In genomic region chr2:153120126-153120525, GRCm38 (mm10) we compare ENCODE assay signal across 33 mouse cellular contexts. TPM values are rescaled to one million over a fixed set of nuclear protein-coding genes. Genes with fewer than 3 reads are reported as not detected.
DNase-seq lines count a peak whose midpoint lies in the region; ATAC-seq and TF ChIP-seq lines count a peak whose summit lies in the region.
"Had no signal": no experiment of that assay in that cellular context is flagged by ENCODE, and none has a peak within 500 bp of the region (broad histone marks: within the 10 kb centered on the region; RNA-seq: fewer than 3 reads in every experiment).

No protein-coding gene starts in this region.

- ATAC-seq in heart, embryonic 12.5 days (ENCODE audit: insufficient number of reproducible peaks, low FRiP score) = no peak
- peak; percentile 79 for ATAC-seq in megakaryocyte, adult 5-6 weeks (ENCODE audit: poor library complexity, severe bottlenecking)
- ATAC-seq: CD4-positive, CD25-positive, alpha-beta regulatory T cell, adult 4 months; forebrain, embryonic 16.5 days; intestine, embryonic 16.5 days; midbrain, embryonic 13.5 days had no signal

- no peaks in the 10 kb centered on the region for H3K36me3 ChIP-seq in heart, embryonic 12.5 days
- peaks cover 9% of the 10 kb centered on the region for H3K36me3 ChIP-seq in spleen, adult 2 months (ENCODE audit: control insufficient read depth, insufficient read depth, low read length)
- H3K36me3 ChIP-seq in splenic B cell, adult 2 months (ENCODE audit: control insufficient read depth, insufficient read depth, low read length, poor library complexity, severe bottlenecking) = no peaks in the 10 kb centered on the region
- H3K36me3 ChIP-seq: embryonic facial prominence, embryonic 13.5 days; forebrain, embryonic 10.5 days; hindbrain, embryonic 13.5 days; limb, embryonic 10.5 days; limb, embryonic 15.5 days; midbrain, embryonic 13.5 days had no signal

- no peaks in the 10 kb centered on the region for H3K9me3 ChIP-seq in heart, embryonic 12.5 days (replicated peaks)
- H3K9me3 ChIP-seq: embryonic facial prominence, embryonic 13.5 days; forebrain, embryonic 10.5 days; hindbrain, embryonic 13.5 days; limb, embryonic 10.5 days; limb, embryonic 15.5 days; midbrain, embryonic 13.5 days had no signal

- no peak overlapping the region for H3K4me3 ChIP-seq in heart, embryonic 12.5 days
- no peak overlapping the region for H3K4me3 ChIP-seq in spleen, adult 2 months (ENCODE audit: extremely low read depth, insufficient read depth, insufficient read length)
- H3K4me3 ChIP-seq: embryonic facial prominence, embryonic 13.5 days; forebrain, embryonic 10.5 days; hindbrain, embryonic 13.5 days; limb, embryonic 10.5 days; limb, embryonic 15.5 days; midbrain, embryonic 13.5 days had no signal

- no peak overlapping the region for H3K9ac ChIP-seq in heart, embryonic 12.5 days
- H3K9ac ChIP-seq: embryonic facial prominence, embryonic 13.5 days; hindbrain, embryonic 13.5 days; limb, embryonic 15.5 days; liver, embryonic 14.5 days; lung, embryonic 14.5 days; midbrain, embryonic 13.5 days had no signal

- no peak overlapping the region for H3K4me2 ChIP-seq in heart, embryonic 12.5 days
- H3K4me2 ChIP-seq: embryonic facial prominence, embryonic 13.5 days; heart, embryonic 11.5 days; hindbrain, embryonic 13.5 days; limb, embryonic 15.5 days; lung, embryonic 14.5 days; midbrain, embryonic 13.5 days had no signal

- TF ChIP-seq POLR2A in spleen, adult 2 months (IDR thresholded peaks at IDR 0.05; ENCODE audit: low read depth, low read length) = no peak

- H3K27me3 ChIP-seq in heart, embryonic 12.5 days (replicated peaks) = peaks cover 3% of the 10 kb centered on the region; the same call in 1 of the 2 replicates
- no peaks in the 10 kb centered on the region for H3K27me3 ChIP-seq in spleen, adult 2 months (ENCODE audit: control insufficient read depth, insufficient read depth, low read length)
- no peaks in the 10 kb centered on the region for H3K27me3 ChIP-seq in splenic B cell, adult 2 months (ENCODE audit: control insufficient read depth, insufficient read depth, low read length, poor library complexity, severe bottlenecking)
- H3K27me3 ChIP-seq: hindbrain, embryonic 13.5 days; limb, embryonic 15.5 days; midbrain, embryonic 13.5 days had no signal

- no peaks in the 10 kb centered on the region for H3K4me1 ChIP-seq in heart, embryonic 12.5 days (replicated peaks)
- peaks cover 42% of the 10 kb centered on the region for H3K4me1 ChIP-seq in spleen, adult 2 months (ENCODE audit: control insufficient read depth, insufficient read depth, insufficient read length)
- H3K4me1 ChIP-seq: embryonic facial prominence, embryonic 13.5 days; forebrain, embryonic 10.5 days; hindbrain, embryonic 13.5 days; limb, embryonic 10.5 days; limb, embryonic 15.5 days; midbrain, embryonic 13.5 days had no signal

- H3K27ac ChIP-seq in heart, embryonic 12.5 days (ENCODE audit: poor library complexity, severe bottlenecking) = no peak overlapping the region
- H3K27ac ChIP-seq in spleen, adult 2 months (ENCODE audit: insufficient read depth, low read length) = peak overlapping the region; percentile 82
- H3K27ac ChIP-seq: embryonic facial prominence, embryonic 13.5 days; forebrain, embryonic 10.5 days; hindbrain, embryonic 13.5 days; limb, embryonic 10.5 days; limb, embryonic 15.5 days; liver, embryonic 14.5 days; midbrain, embryonic 13.5 days had no signal

- DNase-seq in heart, adult 11 months = peak; percentile 91
- DNase-seq in spleen, adult 2 months (ENCODE audit: low read depth in 1 of 2, low spot score in 2 of 2) = peak; percentile 41 to 56
- DNase-seq in spleen, adult 12 weeks (ENCODE audit: low spot score) = no peak
- DNase-seq in splenic B cell, adult 2 months (ENCODE audit: low read depth, low spot score) = peak; percentile 81
- DNase-seq in layer of hippocampus, adult 9-10 months (ENCODE audit: low spot score) = no peak
- DNase-seq in adrenal gland, postnatal 10 days = no peak
- DNase-seq: adrenal gland, postnatal 25 days; cerebellum, adult 8-10 months; cerebellum, postnatal 36 days; gastrocnemius, postnatal 14 days; heart, adult 18-20 months; heart, postnatal 4 days; kidney, adult 9 months; kidney, postnatal 10 days; layer of hippocampus, adult 9-11 months; lung, embryonic 14.5 days; retina, postnatal 1 day; right cerebral cortex, postnatal 14 days; thymus, adult 2 months; thymus, postnatal 36 days had no signal

- 68% methylated on average over 8 of the region's 8 CpGs for WGBS in heart, embryonic 12.5 days
- WGBS in spleen, adult 2 months = 29% methylated on average over 8 of the region's 8 CpGs

- no peak for TF ChIP-seq CTCF in spleen, adult 2 months (IDR thresholded peaks at IDR 0.05; ENCODE audit: extremely low read depth, insufficient read depth, insufficient read length, insufficient replicate concordance)

RNA-seq across cellular contexts. Expression of gene Hck, which starts 11.9 kb away (rescaled TPM):
- 1.2 and 1.3 TPM in 2 replicates for polyA plus RNA-seq in heart, embryonic 12.5 days (2016; fragmentation: Nextera tagmentation; extraction: Ambion mirVana)
- 78.9 and 92.2 TPM in 2 replicates for polyA plus RNA-seq in spleen, adult 2 months (2012; rRNA removed)
- total RNA-seq in megakaryocyte, adult 5-6 weeks (2015) = 207 and 212 TPM in 2 replicates
- total RNA-seq in megakaryocyte, adult 5-6 weeks (2017) = 279 and 282 TPM in 2 replicates
- 1 to 10 TPM; 2.4 to 3.2 TPM for total RNA-seq in adrenal gland, postnatal 10 days (2021)

RNA-seq across cellular contexts. Expression of gene Tm9sf4, which starts 41.0 kb away (rescaled TPM):
- 75.4 and 81.8 TPM in 2 replicates for polyA plus RNA-seq in heart, embryonic 12.5 days (2016; fragmentation: Nextera tagmentation; extraction: Ambion mirVana)
- 21.8 and 22.0 TPM in 2 replicates for polyA plus RNA-seq in spleen, adult 2 months (2012; rRNA removed)
- 50.1 and 56.9 TPM in 2 replicates for total RNA-seq in megakaryocyte, adult 5-6 weeks (2015)
- total RNA-seq in megakaryocyte, adult 5-6 weeks (2017) = 78.7 and 85.5 TPM in 2 replicates
- 10 to 100 TPM; 88.3 to 96.8 TPM for total RNA-seq in adrenal gland, postnatal 10 days (2021)

RNA-seq across cellular contexts. Expression of gene Ccm2l, which starts 54.4 kb away (rescaled TPM):
- 7.9 and 8.7 TPM in 2 replicates for polyA plus RNA-seq in heart, embryonic 12.5 days (2016; fragmentation: Nextera tagmentation; extraction: Ambion mirVana)
- polyA plus RNA-seq in spleen, adult 2 months (2012; rRNA removed) = 17.5 and 19.2 TPM in 2 replicates
- 0.59 TPM in 1 of 2 replicates, not detected in the other for total RNA-seq in megakaryocyte, adult 5-6 weeks (2015)
- total RNA-seq in megakaryocyte, adult 5-6 weeks (2017) = 0.22 TPM in 1 of 2 replicates, not detected in the other
- 10 to 100 TPM; 15.8 to 23.7 TPM for total RNA-seq in adrenal gland, postnatal 10 days (2021)
- polyA plus RNA-seq: CD4-positive, CD25-positive, alpha-beta regulatory T cell, adult 4 months had no signal

Comparison
In these comparisons a context has a peak if more than half of its experiments do, and no peak if none do; other contexts are left out.
1. DNase-seq: peak in heart, adult 11 months (single experiment), spleen, adult 2 months (2 of 2) and splenic B cell, adult 2 months (single experiment); none in spleen, adult 12 weeks (single experiment), layer of hippocampus, adult 9-10 months (single experiment) and adrenal gland, postnatal 10 days (single experiment).
2. RNA of gene Hck, which starts 11.9 kb away (total RNA-seq): 207 to 282 TPM in megakaryocyte, adult 5-6 weeks; 2.4 to 3.2 TPM in adrenal gland, postnatal 10 days; every median in the first group is over 10 times any median in the second.
3. RNA of gene Ccm2l, which starts 54.4 kb away (total RNA-seq): 15.8 to 23.7 TPM in adrenal gland, postnatal 10 days; 0.22 to 0.59 TPM in megakaryocyte, adult 5-6 weeks; every median in the first group is over 10 times any median in the second.